Mouse (Mus musculus) myocyte (in vitro differentiated cells): ENCODE measurements around the gene Ddx23. TPM values are rescaled to one million over a fixed set of nuclear protein-coding genes. Genes with fewer than 3 reads are reported as not detected.

Experiments
- H3K27me3 ChIP-seq: one replicate; pipeline ENCODE4 v1.6.1; 2011; ENCODE audit not compliant: control insufficient read depth, insufficient read depth, insufficient read length
- H3K36me3 ChIP-seq: one replicate; pipeline ENCODE4 v1.6.1; 2011; ENCODE audit not compliant: control insufficient read depth, insufficient read depth
- H3K4me2 ChIP-seq: one replicate; pipeline ENCODE4 v1.6.1; 2011; ENCODE audit warnings: low read depth, control low read depth
- H3K4me3 ChIP-seq: one replicate; pipeline ENCODE4 v1.5.1; 2011; ENCODE audit warnings: mild to moderate bottlenecking, control low read depth, moderate library complexity
- H3K79me2 ChIP-seq: one replicate; pipeline ENCODE4 v1.6.1; 2011; ENCODE audit not compliant: control insufficient read depth, insufficient read depth
- H3ac ChIP-seq: one replicate; pipeline ENCODE4 v1.6.1; 2011; ENCODE audit not compliant: control insufficient read depth, insufficient read length
- CEBPB ChIP-seq: IDR thresholded peaks from 2 replicates; pipeline ENCODE4 v1.6.1; 2011; ENCODE audit warnings: mild to moderate bottlenecking, moderate library complexity; ENCODE audit not compliant: poor library complexity, insufficient read depth, severe bottlenecking
- E2F4 ChIP-seq: IDR thresholded peaks from one replicate; pipeline ENCODE4 v1.6.1; 2011; ENCODE audit warnings: mild to moderate bottlenecking, control low read depth, moderate library complexity; ENCODE audit not compliant: insufficient read depth
- MAX ChIP-seq: IDR thresholded peaks from one replicate; pipeline ENCODE4 v1.6.1; 2011; ENCODE audit warnings: low read depth, mild to moderate bottlenecking, control low read depth
- MYOD1 ChIP-seq, 3 experiments: IDR thresholded peaks; one replicate each; pipeline ENCODE4 v1.6.1; 2011; ENCODE audit warnings: control low read depth in 2 of 3, low read depth in 2 of 3, mild to moderate bottlenecking in 2 of 3, moderate library complexity in 1 of 3; ENCODE audit not compliant: insufficient read length in 2 of 3, control insufficient read depth in 1 of 3
- MYOG ChIP-seq, 3 experiments: IDR thresholded peaks; one replicate each; pipeline ENCODE4 v1.6.1; 2011; ENCODE audit warnings: control low read depth in 2 of 3, low read depth in 2 of 3, mild to moderate bottlenecking in 2 of 3; ENCODE audit not compliant: insufficient read length in 2 of 3, control insufficient read depth in 1 of 3, insufficient read depth in 1 of 3
- POLR2A ChIP-seq: IDR thresholded peaks from one replicate; pipeline ENCODE4 v1.6.1; 2011; ENCODE audit warnings: low read depth, mild to moderate bottlenecking, control low read depth, moderate library complexity; ENCODE audit not compliant: insufficient read length
- POLR2AphosphoS2 ChIP-seq: IDR thresholded peaks from one replicate; pipeline ENCODE4 v1.6.1; 2011; ENCODE audit warnings: low read depth, control low read depth; ENCODE audit not compliant: insufficient read length
- REST ChIP-seq: IDR thresholded peaks from one replicate; pipeline ENCODE4 v1.6.1; 2011; ENCODE audit warnings: mild to moderate bottlenecking, control low read depth, moderate library complexity; ENCODE audit not compliant: insufficient read depth, insufficient read length
- SRF ChIP-seq: IDR thresholded peaks from one replicate; pipeline ENCODE4 v1.6.1; 2011; ENCODE audit warnings: low read depth; ENCODE audit not compliant: control insufficient read depth, insufficient read length
- TCF12 ChIP-seq: IDR thresholded peaks from one replicate; pipeline ENCODE4 v1.6.1; 2011; ENCODE audit warnings: mild to moderate bottlenecking, control low read depth; ENCODE audit not compliant: poor library complexity, insufficient read depth, severe bottlenecking
- TCF3 ChIP-seq: IDR thresholded peaks from one replicate; pipeline ENCODE4 v1.6.1; 2011; ENCODE audit warnings: low read depth, control low read depth; ENCODE audit not compliant: insufficient read length
- USF1 ChIP-seq: IDR thresholded peaks from one replicate; pipeline ENCODE4 v1.6.1; 2011; ENCODE audit warnings: low read depth, mild to moderate bottlenecking, control low read depth, moderate library complexity
- polyA plus RNA-seq: library from polyadenylated mRNA; unstranded; fragments of >200 nt; fragmentation: generic; extraction: Trizol; gene quantifications from one replicate; pipeline ENCODE4 v1.2.1, GENCODE M21; 2012; ENCODE audit warnings: missing spikeins

Ddx23 gene
- polyA plus RNA-seq: 102 TPM

- Histone ChIP-seq H3K27me3 (no peaks in the 10 kb centered on the region), H3K4me3 (peak within 1 kb of the TSS; percentile 89), H3K4me2 (peak within 1 kb of the TSS; percentile 83), H3ac (peak within 1 kb of the TSS; percentile 58), H3K36me3 (peaks cover 8% of the 10 kb centered on the region), H3K79me2 (peaks cover 35% of the 10 kb centered on the region)
- peak; percentile 95 for TF ChIP-seq POLR2AphosphoS2
- TF ChIP-seq CEBPB: peak; percentile 31; the same call in 1 of the 2 replicates
- no peak for TF ChIP-seq E2F4
- TF ChIP-seq SRF: no peak
- no peak for TF ChIP-seq TCF12
- no peak for TF ChIP-seq USF1
- TF ChIP-seq POLR2A: peak; percentile 98
- no peak for TF ChIP-seq REST
- no peak for TF ChIP-seq MAX
- no peak for TF ChIP-seq MYOD1 (IDR thresholded peaks at IDR 0.05; ENCODE audit: control insufficient read depth in 1 of 3, insufficient read length in 2 of 3, low read depth in 2 of 3)
- TF ChIP-seq MYOG (IDR thresholded peaks at IDR 0.05; ENCODE audit: control insufficient read depth in 1 of 3, insufficient read depth in 1 of 3, insufficient read length in 2 of 3, low read depth in 2 of 3): peak in 1 of 3 experiments; percentile 33
- TF ChIP-seq TCF3: no peak
Measured at GRCm38 (mm10) chr15:98662567-98663545, at the start of gene Ddx23. TSS of gene Ddx23 (minus strand) at chr15:98662894.

GRCm38 (mm10) chr15:98710442-98710841 is 47.7 kb upstream of the Ddx23 start:
- Histone ChIP-seq H3ac (no peak overlapping the region), H3K36me3 (no peaks in the 10 kb centered on the region), H3K4me3 (no peak overlapping the region)

GRCm38 (mm10) chr15:98707766-98708372 is 45.2 kb upstream of the Ddx23 start, which contains the start of gene Ccdc65:
TSS of gene Ccdc65 (plus strand) at chr15:98708207.
- Histone ChIP-seq H3K4me3 (peak within 1 kb of the TSS; percentile 15), H3K36me3 (no peaks in the 10 kb centered on the region), H3ac (no peak within 1 kb of the TSS), H3K4me2 (peak within 1 kb of the TSS; percentile 91), H3K79me2 (no peaks in the 10 kb centered on the region), H3K27me3 (no peaks in the 10 kb centered on the region)
- no peak for TF ChIP-seq USF1
- TF ChIP-seq MYOD1 (IDR thresholded peaks at IDR 0.05; ENCODE audit: control insufficient read depth in 1 of 3, insufficient read length in 2 of 3, low read depth in 2 of 3): no peak
- TF ChIP-seq TCF3: no peak

More at GRCm38 (mm10) chr15:98710442-98710841, 47.7 kb upstream of the Ddx23 start:
- H3K79me2 ChIP-seq: no peaks in the 10 kb centered on the region
- no peak overlapping the region for H3K4me2 ChIP-seq
- TF ChIP-seq SRF (no peak), E2F4 (no peak), CEBPB (no peak), POLR2AphosphoS2 (no peak), MYOG (IDR thresholded peaks at IDR 0.05; ENCODE audit: control insufficient read depth in 1 of 3, insufficient read depth in 1 of 3, insufficient read length in 2 of 3, low read depth in 2 of 3) (no peak), TCF12 (no peak), USF1 (no peak), POLR2A (no peak), REST (no peak), MYOD1 (IDR thresholded peaks at IDR 0.05; ENCODE audit: control insufficient read depth in 1 of 3, insufficient read length in 2 of 3, low read depth in 2 of 3) (no peak), TCF3 (no peak), MAX (no peak)
- no peaks in the 10 kb centered on the region for H3K27me3 ChIP-seq

GRCm38 (mm10) chr15:98704312-98704711 is 41.6 kb upstream of the Ddx23 start:
- no peak overlapping the region for H3K4me3 ChIP-seq

More at GRCm38 (mm10) chr15:98704312-98704711, 41.6 kb upstream of the Ddx23 start:
- H3K27me3 ChIP-seq: peaks cover 19% of the 10 kb centered on the region
- no peak overlapping the region for H3K4me2 ChIP-seq
- no peaks in the 10 kb centered on the region for H3K36me3 ChIP-seq
- H3ac ChIP-seq: no peak overlapping the region
- no peaks in the 10 kb centered on the region for H3K79me2 ChIP-seq
- no peak for TF ChIP-seq SRF
- TF ChIP-seq MYOG (IDR thresholded peaks at IDR 0.05; ENCODE audit: control insufficient read depth in 1 of 3, insufficient read depth in 1 of 3, insufficient read length in 2 of 3, low read depth in 2 of 3): peak; percentile 31 to 88 (median 78)
- no peak for TF ChIP-seq REST
- TF ChIP-seq CEBPB: no peak
- peak in 2 of 3 experiments; percentile 33 to 74 for TF ChIP-seq MYOD1 (IDR thresholded peaks at IDR 0.05; ENCODE audit: control insufficient read depth in 1 of 3, insufficient read length in 2 of 3, low read depth in 2 of 3)
